Mouse (Mus musculus): Measurements from ENCODE around the gene Esrra. TPM values are rescaled to one million over a fixed set of nuclear protein-coding genes. Genes with fewer than 3 reads are reported as not detected.
"Not testable (repeated sequence)": the region's sequence is repeated elsewhere in the genome, so short reads cannot be mapped to it uniquely, and the experiment has no call there.

Gene Esrra
- total RNA-seq, 2 experiments from 2014 or later: 60.6 to 65.2 TPM

DNA sequence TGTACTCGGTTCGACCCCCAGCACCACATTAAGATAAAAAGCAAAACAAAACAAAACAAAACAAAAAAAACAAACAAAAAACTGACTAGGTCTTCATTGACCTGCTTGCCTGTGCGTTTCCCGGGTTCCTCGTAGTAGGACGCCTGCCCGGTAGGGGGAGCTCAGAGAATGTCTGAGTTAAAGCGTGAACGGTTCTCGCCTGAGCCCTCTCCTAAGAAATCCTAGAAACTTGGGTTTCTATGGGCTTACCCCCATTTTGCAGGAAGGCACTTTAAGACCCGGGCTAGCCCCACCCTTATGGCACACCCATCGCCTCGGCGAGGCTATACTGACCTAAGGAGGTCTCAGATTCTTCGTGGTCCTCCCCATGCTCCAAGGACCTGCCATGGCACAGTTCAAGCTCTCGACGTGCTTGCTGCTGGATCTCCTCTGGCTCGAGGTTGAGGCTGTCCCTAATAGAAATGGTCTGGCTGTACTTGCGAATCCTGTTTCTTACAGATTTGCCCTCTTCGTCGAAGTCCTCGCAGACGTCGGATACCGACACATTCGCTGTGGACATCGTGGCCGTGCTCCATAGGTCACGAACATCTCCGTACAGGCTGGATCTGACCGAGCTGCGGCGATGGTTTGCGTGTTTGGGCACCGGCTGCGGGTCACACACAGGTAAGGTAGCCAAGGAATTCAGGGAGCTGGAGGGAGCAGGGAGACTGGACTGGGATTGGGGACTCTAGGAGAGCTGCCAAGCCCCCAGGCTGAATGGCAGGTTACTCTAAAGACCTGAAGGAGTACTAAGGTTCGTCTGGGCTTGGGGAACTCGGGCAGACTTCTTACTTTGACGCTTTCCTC lies 3.1 kb upstream of the Esrra start:
- intact Hi-C loops (cut with DNase I): no loop called here
- DNase-seq (ENCODE audit: low spot score in 2 of 2): peak; percentile 87 to 93

DNA sequence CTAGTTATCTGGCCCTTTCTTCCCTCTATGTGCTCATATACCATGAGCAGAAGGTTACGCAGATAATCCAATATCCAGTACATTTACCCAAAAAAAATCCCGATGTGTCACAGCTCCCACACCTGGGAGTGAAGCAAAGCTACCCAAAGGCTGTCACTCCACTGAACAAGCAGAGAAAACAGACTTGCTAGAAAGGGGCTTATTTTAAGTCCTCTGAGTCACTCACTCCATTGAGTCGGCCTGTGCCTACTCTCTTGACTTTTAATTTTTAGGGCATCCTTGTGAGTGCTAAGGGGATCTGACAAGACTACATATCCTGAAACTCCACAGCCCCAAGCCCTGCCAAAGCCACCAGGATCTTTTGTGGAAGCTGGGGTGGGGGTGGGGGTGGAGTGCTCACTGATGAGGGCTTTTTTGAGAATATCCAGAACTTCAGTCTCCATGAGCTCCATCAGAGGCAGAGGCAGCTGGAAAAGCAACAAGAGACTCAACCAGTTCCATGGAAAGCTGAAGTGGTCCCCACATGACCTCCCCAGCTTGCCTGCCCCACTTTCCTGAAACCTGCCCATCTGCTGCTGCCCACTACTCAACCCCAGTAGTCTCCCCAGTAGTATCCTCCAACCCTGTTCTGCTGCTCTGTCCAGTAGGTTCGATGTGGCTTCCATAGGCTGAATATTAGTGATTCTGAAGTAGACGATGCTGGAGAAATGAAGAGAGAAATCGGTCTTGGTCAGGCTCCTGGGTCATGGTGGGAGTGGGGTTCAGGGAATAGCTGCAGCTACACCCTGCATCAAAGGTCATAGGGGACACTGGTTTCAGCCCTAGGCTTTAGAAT lies 1.5 kb upstream of the Esrra start:
- peak in 1 of 2 experiments; percentile 51 for DNase-seq (ENCODE audit: low spot score in 2 of 2)
- intact Hi-C loops (cut with DNase I): loop anchor here (1.0 to 2.0 kb wide), 2 partner anchors 28 to 56 kb away; no protein-coding TSS in a partner anchor

DNA sequence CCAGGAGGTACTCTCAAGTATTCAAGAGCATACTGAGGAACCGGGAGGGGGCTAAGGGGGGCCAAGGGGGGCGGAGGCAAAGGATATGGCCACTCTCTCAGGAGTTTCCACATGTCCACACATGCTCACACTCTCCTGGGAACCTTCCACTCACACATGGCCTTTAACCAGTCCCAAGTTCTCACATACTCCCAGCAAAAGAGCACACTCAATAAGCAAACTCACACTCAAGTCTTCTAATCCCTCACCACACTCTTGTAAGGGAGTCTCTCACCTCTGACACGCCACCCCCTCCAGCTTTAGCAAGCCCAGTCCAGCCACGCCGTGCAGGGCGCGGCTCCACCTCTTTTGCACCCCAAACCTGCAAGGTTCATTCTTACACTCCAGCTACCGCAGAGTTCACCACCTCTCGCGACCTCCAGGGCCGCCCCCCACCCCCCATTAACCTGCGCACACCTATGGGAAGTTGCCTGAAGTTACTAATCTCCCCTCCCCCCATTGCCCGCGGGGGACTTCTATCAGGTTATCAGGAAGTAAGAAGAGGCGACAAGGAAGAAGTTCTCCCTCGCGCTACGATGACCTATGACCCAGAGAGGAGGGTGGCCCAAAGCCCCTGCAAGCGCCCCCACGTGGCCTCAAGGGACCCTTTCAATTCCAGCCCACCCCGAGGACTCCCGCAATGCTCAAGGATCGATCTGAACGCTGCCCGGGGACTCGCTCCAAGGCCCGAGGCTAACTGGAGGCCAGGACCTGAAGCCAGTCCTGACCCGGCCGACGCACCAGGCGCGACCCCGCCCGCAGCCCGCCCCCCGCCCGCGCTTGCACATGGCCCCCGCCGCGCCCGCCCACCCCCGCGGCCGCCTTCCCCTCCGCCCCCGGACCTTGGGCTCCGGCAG lies 624 bp downstream of the Esrra start:
- peak; percentile 43 to 50 for DNase-seq (ENCODE audit: low spot score in 2 of 2)
- intact Hi-C loops (cut with DNase I): no loop called here

DNA sequence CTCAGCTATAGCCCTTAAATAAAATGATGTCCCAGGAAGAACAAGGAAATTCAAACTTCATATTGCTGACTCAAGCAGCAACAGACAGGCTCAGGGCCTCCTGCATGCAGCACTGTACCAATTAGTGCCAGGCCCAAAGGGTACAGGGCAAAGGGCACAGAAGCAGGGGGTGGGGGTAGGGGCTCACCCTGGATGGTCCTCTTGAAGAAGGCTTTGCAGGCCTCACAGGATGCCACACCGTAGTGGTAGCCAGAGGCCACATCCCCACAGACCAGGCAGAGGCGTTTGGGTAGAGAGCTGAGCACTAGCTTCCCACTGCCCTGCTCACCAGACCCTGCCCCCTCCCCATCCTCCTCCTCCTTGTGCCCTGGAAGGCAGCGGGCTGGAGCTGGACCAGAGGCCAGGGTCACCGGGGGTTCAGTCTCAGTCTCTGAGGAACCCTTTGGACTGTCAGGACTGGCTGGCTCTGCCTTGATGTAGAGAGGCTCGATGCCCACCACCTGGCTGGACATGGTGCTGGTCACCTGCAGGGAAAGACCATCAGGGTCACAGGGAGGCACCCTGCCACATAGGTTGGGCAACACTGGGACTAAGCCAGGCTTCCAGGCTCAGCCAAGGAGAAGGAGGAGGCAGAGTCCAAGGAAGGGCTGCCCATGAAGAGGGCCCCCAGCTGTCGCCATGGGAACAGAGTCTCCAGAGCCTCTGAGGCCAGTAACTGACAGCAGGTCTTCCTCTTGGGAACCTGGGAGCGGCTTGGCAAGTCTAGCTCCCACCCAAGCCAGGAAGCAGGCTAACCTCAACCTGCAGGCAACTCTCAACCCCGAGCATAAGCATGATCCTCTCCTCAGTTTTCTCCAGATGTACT lies 1.5 kb downstream of the Esrra start:
- intact Hi-C loops (cut with DNase I): no loop called here
- DNase-seq (ENCODE audit: low spot score in 2 of 2): peak in 1 of 2 experiments; percentile 41

DNA sequence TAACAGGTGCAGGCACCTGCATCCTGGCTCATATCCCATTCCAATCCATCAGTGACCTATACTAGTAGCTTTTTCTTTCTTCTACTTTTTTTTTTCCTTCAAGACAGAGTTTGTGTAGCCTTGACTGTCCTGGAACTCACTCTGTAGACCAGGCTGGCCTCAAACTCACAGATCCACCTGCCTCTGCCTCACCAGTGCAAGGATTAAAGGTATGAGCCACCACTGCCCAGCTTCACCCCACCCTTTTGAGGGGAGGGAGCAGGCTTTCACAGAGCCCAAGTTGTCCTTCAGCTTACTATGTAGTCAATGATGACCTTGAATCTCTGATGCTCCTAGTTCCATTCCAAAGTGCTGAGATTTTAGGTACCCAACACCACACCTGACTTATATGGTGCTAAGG lies 2.2 kb downstream of the Esrra start:
- intact Hi-C loops (cut with DNase I): no loop called here
- no peak for DNase-seq (ENCODE audit: low spot score in 2 of 2)

DNA sequence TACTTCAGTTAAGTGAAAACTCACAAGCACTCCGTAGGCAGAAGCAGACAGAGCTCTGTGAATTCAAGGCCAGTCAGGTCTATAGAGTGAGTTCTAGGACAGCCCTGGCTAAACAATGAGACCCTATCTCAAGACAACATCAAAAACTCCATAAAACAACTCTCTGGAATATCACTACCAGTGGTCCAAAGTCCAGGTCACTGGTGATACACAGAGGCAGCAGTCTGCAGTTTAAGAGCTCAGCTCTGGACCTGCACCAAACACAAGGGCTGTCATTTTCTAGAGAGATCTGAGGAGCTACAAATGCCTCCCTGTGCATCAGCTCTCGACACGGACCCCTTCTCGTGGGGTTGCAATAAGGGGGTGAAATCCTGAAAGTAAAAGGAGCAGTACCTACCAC lies 3.3 kb downstream of the Esrra start:
- DNase-seq (ENCODE audit: low spot score in 2 of 2): no peak
- intact Hi-C loops (cut with DNase I): no loop called here

DNA sequence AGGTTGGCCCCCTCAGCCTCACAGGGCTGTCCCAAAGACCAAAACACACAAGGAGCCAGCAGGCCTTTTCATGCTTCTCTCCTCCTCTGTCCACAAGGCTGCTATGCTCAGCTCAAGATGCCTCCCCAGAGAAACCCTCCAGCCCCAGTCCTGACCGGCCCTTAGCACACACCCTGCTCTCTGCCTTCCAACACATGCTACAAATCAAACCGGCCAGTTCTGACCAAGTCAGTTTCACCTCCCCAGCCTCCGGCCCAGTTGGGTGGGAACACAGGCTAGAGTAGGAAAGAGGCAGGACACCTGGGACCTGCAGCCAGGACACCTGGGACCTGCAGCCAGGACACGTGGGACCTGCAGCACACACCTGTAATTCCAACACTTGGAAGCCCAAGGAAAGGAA lies 5.1 kb downstream of the Esrra start:
- DNase-seq (ENCODE audit: low spot score in 2 of 2): no peak
- intact Hi-C loops (cut with DNase I): no loop called here

DNA sequence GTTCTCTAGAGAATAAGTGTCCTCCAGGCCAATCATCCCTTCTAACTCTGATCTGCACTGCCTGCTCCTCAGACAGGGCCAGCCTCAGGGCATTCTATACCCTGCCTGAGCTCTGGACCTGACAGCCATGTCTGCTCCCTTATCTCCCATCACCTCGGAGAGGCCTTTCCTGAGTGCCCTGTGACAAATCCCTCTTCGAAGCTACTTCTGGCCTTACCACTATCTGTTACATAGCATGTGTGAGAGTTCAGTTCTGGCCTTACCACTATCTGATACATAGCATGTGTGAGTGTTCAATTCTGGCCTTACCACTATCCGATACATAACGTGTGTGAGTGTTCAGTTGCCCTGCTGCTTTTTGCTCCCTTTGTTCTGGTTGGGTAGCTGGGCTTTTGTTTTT lies 6.3 kb downstream of the Esrra start:
- intact Hi-C loops (cut with DNase I): no loop called here
- DNase-seq (ENCODE audit: low spot score in 2 of 2): no peak

DNA sequence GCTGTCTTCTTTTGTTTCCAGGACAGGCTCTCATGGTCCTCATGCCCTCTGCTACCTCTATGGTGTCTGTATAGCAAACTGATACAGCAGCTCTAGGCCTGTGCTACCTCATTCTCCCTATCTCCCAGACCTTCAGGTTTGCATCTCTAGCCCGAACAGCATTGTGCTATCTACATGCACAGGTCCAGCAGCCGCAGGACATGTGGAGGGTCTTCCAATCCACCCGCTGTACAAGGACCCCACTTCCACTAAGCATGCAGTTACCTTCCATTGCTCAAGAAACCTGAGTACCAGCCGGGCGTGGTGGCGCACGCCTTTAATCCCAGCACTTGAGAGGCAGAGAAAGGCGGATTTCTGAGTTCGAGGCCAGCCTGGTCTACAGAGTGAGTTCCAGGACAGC lies 7.1 kb downstream of the Esrra start:
- intact Hi-C loops (cut with DNase I): no loop called here
- DNase-seq (ENCODE audit: low spot score in 2 of 2): no peak

DNA sequence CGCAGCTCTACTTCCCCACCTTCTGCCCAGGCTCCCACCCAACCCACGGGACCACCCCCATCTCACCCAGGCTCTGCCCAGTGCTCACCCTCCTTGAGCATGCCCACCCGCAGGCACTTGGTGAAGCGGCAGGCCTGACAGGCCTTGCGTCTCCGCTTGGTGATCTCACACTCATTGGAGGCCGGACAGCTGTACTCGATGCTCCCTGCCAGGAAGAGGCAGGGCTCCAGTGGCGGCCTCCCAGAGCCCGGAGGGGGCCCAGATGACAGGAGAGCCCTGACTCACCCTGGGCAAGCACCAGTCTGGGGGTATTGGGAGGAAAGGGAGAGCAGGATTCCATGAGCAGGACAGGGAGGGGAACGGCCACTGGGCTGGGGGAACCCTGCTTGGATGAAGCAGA lies 7.6 kb downstream of the Esrra start:
- no peak for DNase-seq (ENCODE audit: low spot score in 2 of 2)

DNA sequence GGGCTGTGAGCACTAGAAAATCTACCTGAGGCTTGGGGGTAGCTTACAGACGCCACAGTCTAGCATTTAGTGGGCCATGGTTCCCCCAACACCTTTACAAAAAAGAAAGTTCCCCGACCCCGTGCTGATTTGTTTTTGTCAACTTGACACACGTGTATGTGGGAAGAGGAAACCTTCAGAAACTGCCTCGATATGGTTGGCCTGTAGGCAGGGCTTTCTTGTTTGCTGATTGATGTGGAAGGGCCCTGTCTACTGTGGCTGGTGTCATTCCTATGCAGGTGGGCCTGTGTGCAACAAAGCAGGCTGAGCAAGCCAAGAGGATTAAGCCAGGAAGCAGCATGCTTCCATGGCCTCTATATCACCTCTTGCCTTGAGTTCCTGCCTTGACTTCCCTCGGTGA lies 8.6 kb downstream of the Esrra start:
- DNase-seq (ENCODE audit: low spot score in 2 of 2): no peak

More for the DNA sequence above, 7.6 kb downstream of the Esrra start:
- intact Hi-C loops (cut with DNase I): no loop called here

DNA sequence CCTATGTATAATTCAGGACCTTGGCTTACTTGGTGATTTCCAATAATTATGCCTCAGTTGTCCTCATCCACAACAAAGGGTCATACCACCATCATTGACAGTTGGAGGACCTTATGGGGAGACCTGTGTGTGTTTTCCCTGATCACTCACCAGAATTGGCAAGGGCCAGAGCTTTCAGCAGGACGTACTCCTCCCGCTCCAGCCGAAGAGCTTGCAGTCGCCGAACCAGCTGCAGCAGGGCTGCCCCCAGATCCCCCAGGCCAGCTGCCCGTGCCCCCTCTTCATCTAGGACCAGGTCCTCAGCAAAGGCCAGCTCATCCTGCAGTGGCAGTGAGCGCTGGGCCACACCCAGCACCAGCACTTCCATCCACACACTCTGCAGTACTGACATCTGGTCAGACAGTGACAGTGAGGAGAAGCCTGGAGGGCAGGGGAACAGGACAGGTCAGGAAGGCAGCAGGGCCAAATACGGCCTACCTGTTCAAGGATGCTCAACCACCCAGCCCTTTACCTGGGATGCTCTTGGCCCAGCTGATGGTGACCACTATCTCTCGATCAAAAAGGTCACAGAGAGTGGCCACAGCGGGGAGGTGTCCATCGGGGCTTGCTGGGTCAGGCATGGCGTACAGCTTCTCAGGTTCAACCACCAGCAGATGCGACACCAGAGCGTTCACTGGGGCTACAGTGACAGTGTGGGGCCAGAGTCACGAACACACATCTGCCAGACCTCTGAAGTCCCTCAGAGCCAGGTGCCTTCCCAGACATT lies 9.2 kb downstream of the Esrra start:
- DNase-seq (ENCODE audit: low spot score in 2 of 2): no peak
- intact Hi-C loops (cut with DNase I): no loop called here

More for the DNA sequence above, 8.6 kb downstream of the Esrra start:
- intact Hi-C loops (cut with DNase I): no loop called here

DNA sequence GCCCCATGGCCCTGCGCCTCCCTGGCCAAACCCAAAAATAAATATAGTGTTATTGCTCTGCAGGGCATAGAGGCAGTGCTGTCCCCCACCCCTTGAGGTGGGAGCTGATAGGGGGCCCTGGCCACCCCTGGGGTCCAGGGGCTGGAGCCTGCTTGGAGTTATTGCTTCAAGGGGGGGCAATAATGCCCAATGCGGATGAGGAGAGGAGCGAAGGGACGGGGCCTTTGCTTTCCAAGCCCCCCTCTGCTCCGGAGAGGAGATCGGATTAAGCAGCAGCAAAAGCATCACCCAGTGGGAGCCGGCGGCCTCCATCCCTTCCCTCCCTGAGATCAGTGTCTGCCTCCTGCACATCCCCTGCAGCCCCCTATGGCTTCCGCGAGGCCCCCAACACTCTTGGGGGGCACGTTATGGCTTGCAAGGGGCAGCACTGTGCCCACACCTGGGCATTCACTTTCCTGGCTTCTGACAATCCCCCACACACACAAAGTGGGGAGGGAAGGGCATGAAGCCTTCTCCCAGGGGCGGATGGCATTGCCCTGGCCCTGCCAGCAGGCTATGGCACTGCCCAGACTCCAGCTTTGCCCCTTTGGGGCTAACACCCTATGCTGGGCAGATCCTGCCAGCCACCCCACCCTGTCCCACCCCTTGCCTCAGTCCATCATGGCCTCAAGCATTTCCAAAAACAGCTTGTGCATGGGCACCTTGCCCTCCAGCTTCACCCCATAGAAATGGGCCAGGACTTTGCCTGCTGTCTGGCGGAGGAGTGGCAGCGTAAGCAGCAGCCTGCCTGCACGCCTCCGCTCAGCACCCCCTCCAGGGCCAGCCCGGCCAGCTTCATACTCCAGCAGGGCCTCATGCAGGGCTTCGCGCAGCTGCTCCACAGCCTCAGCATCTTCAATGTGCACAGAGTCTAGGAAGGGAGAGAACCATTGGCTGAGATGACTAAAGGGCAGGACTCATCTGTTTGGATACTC lies 10.2 kb downstream of the Esrra start:
- intact Hi-C loops (cut with DNase I): no loop called here
- no peak for DNase-seq (ENCODE audit: low spot score in 2 of 2)

DNA sequence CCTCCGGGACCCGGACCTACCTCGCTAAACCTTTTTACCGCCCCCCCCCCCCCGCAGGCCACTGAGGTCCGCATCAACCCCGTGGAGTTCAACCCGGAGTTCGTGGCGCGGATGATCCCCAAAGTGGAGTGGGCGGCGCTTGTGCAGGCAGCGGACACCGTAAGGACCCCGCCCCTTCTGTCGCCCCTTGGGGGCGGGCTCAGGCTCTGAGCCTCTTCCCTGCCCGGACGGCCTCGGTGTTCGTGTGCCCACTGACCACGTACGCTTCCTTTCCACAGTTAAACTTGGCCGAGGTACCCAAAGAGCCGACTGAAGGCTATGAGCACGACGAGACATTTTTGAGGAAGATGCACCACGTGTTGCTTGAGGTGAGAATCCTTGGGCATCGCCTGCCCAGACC lies 11.3 kb downstream of the Esrra start:
- DNase-seq (ENCODE audit: low spot score in 2 of 2); intact Hi-C loops (cut with DNase I): not testable (repeated sequence)

DNA sequence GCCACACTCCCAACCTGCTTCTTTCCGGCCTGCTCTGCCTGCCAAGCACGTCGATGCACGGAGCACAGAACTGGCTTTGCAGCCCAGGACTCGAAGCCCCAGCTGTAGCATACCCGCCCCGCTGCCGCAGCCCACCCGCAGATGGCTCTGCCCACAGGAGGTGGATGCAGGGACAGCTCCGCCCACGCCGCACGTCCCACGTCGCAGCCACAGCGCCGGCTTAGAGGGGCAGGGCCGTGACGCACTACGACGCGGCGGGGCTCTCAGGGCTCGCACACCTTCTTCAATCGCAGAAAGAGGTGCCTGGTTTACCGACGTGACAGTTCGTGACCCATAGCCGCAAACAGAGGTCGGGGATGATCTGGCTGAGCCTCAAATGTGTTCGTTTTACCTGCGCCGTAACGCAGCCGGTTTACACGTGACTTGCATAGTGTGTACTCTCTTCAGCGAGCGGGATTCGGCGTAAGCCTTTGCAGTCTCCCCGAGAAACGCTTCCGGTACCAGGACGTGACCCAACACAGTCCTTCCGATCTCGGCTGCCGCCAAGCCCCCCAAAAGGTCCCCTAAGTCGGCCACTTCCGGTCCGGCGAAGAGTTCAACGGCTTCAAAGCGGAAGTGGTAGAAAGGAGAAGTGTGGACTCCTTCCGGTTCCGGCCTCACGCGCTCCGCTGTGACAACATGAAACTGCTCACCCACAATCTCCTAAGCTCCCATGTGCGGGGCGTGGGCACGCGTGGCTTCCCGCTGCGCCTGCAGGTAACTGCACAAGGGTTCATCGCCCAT lies 11.9 kb downstream of the Esrra start, which contains the start of the genes Trmt112 and Prdx5:
Gene Trmt112 (plus strand): TSS at position 192 of the 783 bp plus-strand sequence.
Gene Prdx5 (minus strand): TSS at position 600 of the 783 bp plus-strand sequence.
- DNase-seq (ENCODE audit: low spot score in 2 of 2): peak; percentile 94 to 98
- intact Hi-C loops (cut with DNase I): loop anchor here (5.0 kb wide), 3 partner anchors 37 to 422 kb away; partner anchors contain the start of gene Ccdc88b

DNA sequence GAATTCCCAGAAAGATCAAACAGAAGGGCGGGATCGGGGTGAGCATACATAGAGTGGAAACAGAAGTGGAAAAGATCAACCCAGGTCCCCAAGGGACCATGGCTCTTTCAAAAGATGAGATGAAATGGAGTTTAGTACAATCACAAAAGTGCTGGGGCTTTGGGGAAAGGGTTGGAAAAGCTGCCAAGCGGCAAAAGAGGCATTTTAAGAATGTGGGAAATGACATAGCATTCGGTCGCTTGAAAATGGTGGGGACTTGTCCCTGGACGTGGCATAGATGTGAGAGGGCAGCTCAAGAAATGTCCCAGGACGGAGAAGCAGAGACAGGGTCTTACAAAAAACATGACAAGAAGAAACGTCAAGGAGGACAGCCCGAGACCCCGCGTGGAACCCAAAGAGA lies 12.6 kb downstream of the Esrra start:
- intact Hi-C loops (cut with DNase I): loop anchor here (5.0 kb wide), 3 partner anchors 37 to 422 kb away; partner anchors contain the start of gene Ccdc88b
- no peak for DNase-seq (ENCODE audit: low spot score in 2 of 2)
